Mouse (Mus musculus): ENCODE results near the gene Qtrt2. TPM values are rescaled to one million over a fixed set of nuclear protein-coding genes. Genes with fewer than 3 reads are reported as not detected.
A peak's percentile ranks its signal among the peaks of the same experiment; 100 is the strongest.

Gene Qtrt2
- polyA plus RNA-seq, 1 experiment = not detected

DNA sequence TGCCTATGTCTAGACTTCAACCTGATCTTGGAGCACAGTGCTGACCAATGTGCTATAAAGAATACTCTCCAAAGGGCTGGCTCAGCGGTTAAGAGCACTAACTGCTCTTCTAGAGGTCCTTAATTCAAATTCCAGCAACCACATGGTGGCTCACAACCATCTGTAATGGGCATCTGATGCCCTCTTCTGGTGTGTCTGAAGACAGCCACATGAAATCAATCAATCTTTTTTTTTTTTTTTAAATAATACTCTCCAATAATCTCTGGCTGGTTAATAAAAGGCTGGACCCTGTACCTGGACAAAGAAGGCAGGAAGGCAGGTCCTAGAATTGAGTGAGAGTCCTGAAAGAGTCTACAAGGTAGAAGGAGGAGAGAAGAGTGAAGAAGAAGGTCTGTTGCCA lies 76.8 kb downstream of the Qtrt2 start:
- Histone ChIP-seq H3K9me3 (no peaks in the 10 kb centered on the region), H3K36me3 (replicated peaks; ENCODE audit: low read length) (no peaks in the 10 kb centered on the region), H3K27me3 (replicated peaks) (no peaks in the 10 kb centered on the region), H3K4me3 (replicated peaks) (no peak overlapping the region), H3K4me1 (no peaks in the 10 kb centered on the region)
- no peak for TF ChIP-seq GATA1 (IDR thresholded peaks at IDR 0.05; ENCODE audit: borderline replicate concordance, low read length)
- TF ChIP-seq FLI1 (IDR thresholded peaks at IDR 0.05; ENCODE audit: low read length) = no peak

DNA sequence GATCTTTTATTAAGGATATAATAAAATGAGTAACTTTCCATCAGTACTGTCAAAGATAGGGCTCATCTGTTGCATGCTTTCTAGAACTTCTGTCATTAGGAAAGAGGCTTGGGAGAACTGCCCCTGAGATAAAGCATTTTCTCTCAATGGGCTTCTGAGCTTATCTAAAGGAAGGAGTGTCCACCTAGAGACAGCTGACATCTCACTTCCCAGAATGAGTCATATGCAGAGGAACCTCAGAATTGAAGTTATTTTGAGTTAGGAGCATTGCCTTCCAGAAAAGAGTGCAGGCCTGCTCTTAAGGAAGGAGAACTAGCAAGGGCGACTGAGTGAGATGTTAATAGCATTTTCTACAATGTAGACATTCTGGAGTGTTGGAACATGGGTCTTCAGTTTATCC lies 85.4 kb downstream of the Qtrt2 start:
- H3K4me1 ChIP-seq = peaks cover 21% of the 10 kb centered on the region
- no peaks in the 10 kb centered on the region for H3K27me3 ChIP-seq (replicated peaks)
- no peaks in the 10 kb centered on the region for H3K36me3 ChIP-seq (replicated peaks; ENCODE audit: low read length)
- no peak for TF ChIP-seq GATA1 (IDR thresholded peaks at IDR 0.05; ENCODE audit: borderline replicate concordance, low read length)
- no peak for TF ChIP-seq FLI1 (IDR thresholded peaks at IDR 0.05; ENCODE audit: low read length)
- no peaks in the 10 kb centered on the region for H3K9me3 ChIP-seq
- H3K4me3 ChIP-seq (replicated peaks) = no peak overlapping the region

DNA sequence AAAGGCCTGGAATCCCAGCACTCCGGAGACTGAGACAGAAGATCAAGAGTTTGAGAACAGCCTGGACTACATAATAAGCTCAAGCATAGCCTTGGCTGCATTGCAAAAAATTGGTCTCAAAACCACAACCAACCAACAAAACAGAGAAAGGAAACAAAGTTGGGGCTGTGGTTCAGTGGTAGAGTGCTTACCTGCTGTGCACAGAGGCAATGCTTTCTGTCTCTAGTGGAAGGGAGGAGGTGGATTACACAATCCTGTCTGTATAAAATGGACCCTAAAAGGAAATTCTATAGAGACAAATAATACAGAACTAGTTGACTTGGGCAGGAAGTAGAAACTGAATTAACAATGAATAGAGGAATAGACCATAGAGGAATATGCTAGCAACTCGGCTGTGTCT lies 94.7 kb downstream of the Qtrt2 start:
- no peak for TF ChIP-seq FLI1 (IDR thresholded peaks at IDR 0.05; ENCODE audit: low read length)
- TF ChIP-seq GATA1 (IDR thresholded peaks at IDR 0.05; ENCODE audit: borderline replicate concordance, low read length) = no peak
- Histone ChIP-seq H3K36me3 (replicated peaks; ENCODE audit: low read length) (no peaks in the 10 kb centered on the region), H3K9me3 (no peaks in the 10 kb centered on the region), H3K4me3 (replicated peaks) (no peak overlapping the region), H3K27me3 (replicated peaks) (no peaks in the 10 kb centered on the region), H3K4me1 (no peaks in the 10 kb centered on the region)

DNA sequence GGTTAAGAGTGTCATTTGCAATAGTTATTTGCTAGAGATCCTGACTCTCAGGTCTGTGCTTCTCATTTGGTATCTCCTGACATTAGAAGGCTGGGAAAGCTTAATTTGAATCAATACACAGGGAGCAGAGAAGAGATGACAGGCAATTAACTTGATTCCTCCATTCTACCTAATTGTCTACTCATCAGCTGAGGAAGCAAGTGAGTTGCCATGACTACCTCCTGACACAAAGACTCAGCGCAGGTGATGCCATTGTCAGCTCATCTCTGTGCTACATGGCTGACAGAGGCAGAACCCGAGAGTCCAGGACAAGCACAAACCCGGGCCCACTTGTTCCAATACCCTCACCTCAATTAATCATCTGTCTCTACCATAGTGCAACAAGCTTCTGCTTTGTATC lies 99.1 kb downstream of the Qtrt2 start:
- H3K36me3 ChIP-seq (replicated peaks; ENCODE audit: low read length) = no peaks in the 10 kb centered on the region
- TF ChIP-seq GATA1 (IDR thresholded peaks at IDR 0.05; ENCODE audit: borderline replicate concordance, low read length) (no peak), FLI1 (IDR thresholded peaks at IDR 0.05; ENCODE audit: low read length) (no peak)
- H3K4me1 ChIP-seq = no peaks in the 10 kb centered on the region
- H3K27me3 ChIP-seq (replicated peaks) = no peaks in the 10 kb centered on the region
- H3K9me3 ChIP-seq = no peaks in the 10 kb centered on the region
- no peak overlapping the region for H3K4me3 ChIP-seq (replicated peaks)

DNA sequence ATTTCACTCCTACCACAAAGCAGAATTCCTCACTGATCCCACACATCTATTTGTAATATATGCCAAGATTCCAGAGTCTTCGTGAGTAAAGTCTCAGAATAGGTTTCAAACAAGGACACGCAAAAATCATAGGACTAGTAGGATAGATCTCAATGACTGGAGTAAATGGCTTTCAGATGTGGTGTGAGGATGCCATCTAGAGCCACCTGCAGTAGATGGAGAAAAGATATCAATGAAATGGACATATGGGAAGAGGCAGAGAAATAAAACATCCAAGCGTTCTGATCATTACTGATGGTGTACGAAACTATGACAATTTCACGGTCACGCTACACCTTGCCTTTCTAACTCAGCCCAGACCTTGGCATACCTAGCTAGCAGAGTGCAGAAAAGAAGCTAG lies 108.2 kb downstream of the Qtrt2 start:
- no peaks in the 10 kb centered on the region for H3K4me1 ChIP-seq
- H3K27me3 ChIP-seq (replicated peaks) = peaks cover 7% of the 10 kb centered on the region
- no peaks in the 10 kb centered on the region for H3K9me3 ChIP-seq
- TF ChIP-seq GATA1 (IDR thresholded peaks at IDR 0.05; ENCODE audit: borderline replicate concordance, low read length) (no peak), FLI1 (IDR thresholded peaks at IDR 0.05; ENCODE audit: low read length) (no peak)
- no peak overlapping the region for H3K4me3 ChIP-seq (replicated peaks)
- no peaks in the 10 kb centered on the region for H3K36me3 ChIP-seq (replicated peaks; ENCODE audit: low read length)

DNA sequence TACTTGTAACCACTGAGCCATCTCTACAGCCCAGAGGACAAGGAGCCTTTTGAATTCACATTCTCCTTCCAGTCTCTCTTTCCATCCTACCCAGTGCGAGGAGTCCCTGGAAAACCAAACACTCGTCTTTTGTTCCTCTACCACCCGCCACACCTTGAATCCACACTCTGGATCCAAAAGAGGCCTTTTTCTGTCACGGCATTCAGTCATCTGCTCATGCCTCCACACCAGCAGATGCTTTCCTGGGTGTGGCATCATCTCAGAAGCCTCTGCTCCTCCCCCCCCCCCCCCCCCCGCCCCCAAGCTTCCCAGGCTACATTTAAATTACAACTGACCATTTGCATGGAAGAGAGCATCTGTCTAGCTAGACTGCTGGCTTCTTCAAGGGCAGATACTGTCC lies 110.3 kb downstream of the Qtrt2 start:
- Histone ChIP-seq H3K27me3 (replicated peaks) (peaks cover 7% of the 10 kb centered on the region), H3K4me3 (replicated peaks) (no peak overlapping the region), H3K4me1 (no peaks in the 10 kb centered on the region), H3K9me3 (no peaks in the 10 kb centered on the region), H3K36me3 (replicated peaks; ENCODE audit: low read length) (no peaks in the 10 kb centered on the region)
- TF ChIP-seq GATA1 (IDR thresholded peaks at IDR 0.05; ENCODE audit: borderline replicate concordance, low read length) (no peak), FLI1 (IDR thresholded peaks at IDR 0.05; ENCODE audit: low read length) (no peak)

DNA sequence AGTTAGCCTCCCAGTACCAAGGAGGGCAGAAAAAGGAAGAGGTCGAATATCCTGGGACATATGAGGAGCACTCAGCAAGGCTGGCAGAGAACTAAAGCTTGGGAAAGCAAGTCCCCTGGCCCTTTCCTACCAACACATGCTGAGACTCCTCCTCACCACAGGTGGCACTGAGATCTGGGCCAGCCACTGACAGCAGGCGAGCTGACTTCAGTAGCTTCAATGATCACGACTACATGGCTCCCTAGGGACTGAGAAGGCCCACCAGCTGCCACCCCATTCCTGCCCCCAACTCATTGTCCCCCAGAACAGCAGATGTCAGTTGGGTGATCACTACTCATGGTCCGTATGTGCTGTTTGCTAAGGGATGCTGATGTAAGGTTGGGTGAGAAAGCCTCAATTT lies 112.0 kb downstream of the Qtrt2 start:
- Histone ChIP-seq H3K27me3 (replicated peaks) (peaks cover 7% of the 10 kb centered on the region), H3K36me3 (replicated peaks; ENCODE audit: low read length) (no peaks in the 10 kb centered on the region), H3K4me1 (no peaks in the 10 kb centered on the region), H3K9me3 (no peaks in the 10 kb centered on the region), H3K4me3 (replicated peaks) (peak overlapping the region; percentile 11)
- TF ChIP-seq GATA1 (IDR thresholded peaks at IDR 0.05; ENCODE audit: borderline replicate concordance, low read length) (no peak), FLI1 (IDR thresholded peaks at IDR 0.05; ENCODE audit: low read length) (no peak)

Other genes starting within 250 kb of the Qtrt2 start
- not detected in 2 replicates for gene Drd3, start 172.8 kb downstream of the Qtrt2 start, polyA plus RNA-seq (2012; ENCODE audit: insufficient read depth, low replicate concordance)
- gene Ccdc191, start 37.0 kb downstream of the Qtrt2 start, polyA plus RNA-seq (2012; ENCODE audit: insufficient read depth, low replicate concordance) = 1.2 and 2.2 TPM in 2 replicates
- 0.12 TPM in 1 of 2 replicates, not detected in the other for gene Zdhhc23, start 53.0 kb upstream of the Qtrt2 start, polyA plus RNA-seq (2012; ENCODE audit: insufficient read depth, low replicate concordance)
- gene Gramd1c, start 136.5 kb upstream of the Qtrt2 start, polyA plus RNA-seq (2012; ENCODE audit: insufficient read depth, low replicate concordance) = 1.5 TPM in 1 of 2 replicates, not detected in the other
- gene Atp6v1a, start 212.9 kb upstream of the Qtrt2 start, polyA plus RNA-seq (2012; ENCODE audit: insufficient read depth, low replicate concordance) = 0.77 and 3.0 TPM in 2 replicates
- 1.1 and 6.5 TPM in 2 replicates for gene Naa50, start 213.0 kb upstream of the Qtrt2 start, polyA plus RNA-seq (2012; ENCODE audit: insufficient read depth, low replicate concordance)
- gene Usf3, start 246.4 kb upstream of the Qtrt2 start, polyA plus RNA-seq (2012; ENCODE audit: insufficient read depth, low replicate concordance) = 0.88 and 0.89 TPM in 2 replicates

Measured in megakaryocyte, embryonic 14.5 days (primary cell).